Comparison of ENCODE assay signal across 8 mouse cellular contexts in the genomic region with DNA sequence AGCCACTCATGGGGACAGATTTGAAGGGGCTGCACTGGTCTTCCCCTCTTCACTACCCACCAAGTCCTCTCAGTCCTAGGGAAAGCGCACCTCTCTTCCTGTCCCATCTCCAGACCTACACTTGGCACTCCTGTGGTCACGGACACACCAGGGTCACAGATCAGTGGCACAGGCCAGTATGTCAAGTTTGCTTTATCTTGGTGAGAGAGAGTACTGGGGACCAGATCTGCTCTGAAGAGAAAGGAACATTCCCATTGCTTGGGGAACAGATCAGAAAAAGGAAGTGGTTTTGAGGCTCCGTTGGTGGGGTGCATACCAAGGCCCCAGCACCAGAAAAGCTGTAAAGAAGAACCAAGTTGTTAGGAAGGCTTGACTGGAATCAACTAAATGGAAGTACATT. TPM values are rescaled to one million over a fixed set of nuclear protein-coding genes. Genes with fewer than 3 reads are reported as not detected.
DNase-seq lines count a peak whose midpoint lies in the region; ATAC-seq and TF ChIP-seq lines count a peak whose summit lies in the region.

No protein-coding gene starts in this region.

- H3K4me1 ChIP-seq in midbrain, embryonic 10.5 days: peaks cover 30% of the 10 kb centered on the region
- no peaks in the 10 kb centered on the region; the same call in 1 of the 2 replicates for H3K4me1 ChIP-seq in midbrain, postnatal 0 days (ENCODE audit: insufficient read depth, low read length)
- H3K4me1 ChIP-seq in forebrain, embryonic 15.5 days: peaks cover 11% of the 10 kb centered on the region
- peaks cover 36% of the 10 kb centered on the region for H3K4me1 ChIP-seq in liver, embryonic 13.5 days (replicated peaks)

- WGBS in midbrain, embryonic 10.5 days: 76% methylated on average over 3 of the region's 3 CpGs
- 75% methylated on average over 3 of the region's 3 CpGs for WGBS in midbrain, postnatal 0 days
- 91% methylated on average over 3 of the region's 3 CpGs for WGBS in forebrain, embryonic 15.5 days
- 39% methylated on average over 3 of the region's 3 CpGs for WGBS in liver, embryonic 13.5 days (ENCODE audit: insufficient replicate concordance)

- no peak for DNase-seq in midbrain, embryonic 10.5 days (ENCODE audit: low spot score)
- DNase-seq in midbrain, postnatal 0 days (ENCODE audit: low spot score): no peak
- no peak for DNase-seq in liver, embryonic 13.5 days
- DNase-seq in thymus, postnatal 0 days (ENCODE audit: low spot score): peak; percentile 59
- DNase-seq in frontal cortex, adult 2 months (ENCODE audit: extremely low spot score in 1 of 2, low spot score in 1 of 2): no peak
- no peak for DNase-seq in layer of hippocampus, adult 11-12 months (ENCODE audit: low spot score)
- no peak for DNase-seq in layer of hippocampus, adult 8-10 months (ENCODE audit: low spot score in 2 of 2)

- no peaks in the 10 kb centered on the region for H3K9me3 ChIP-seq in midbrain, embryonic 10.5 days (replicated peaks)
- H3K9me3 ChIP-seq in midbrain, postnatal 0 days (ENCODE audit: low read length): no peaks in the 10 kb centered on the region
- H3K9me3 ChIP-seq in forebrain, embryonic 15.5 days: no peaks in the 10 kb centered on the region
- H3K9me3 ChIP-seq in liver, embryonic 13.5 days (replicated peaks): no peaks in the 10 kb centered on the region

- H3K9ac ChIP-seq in midbrain, postnatal 0 days (replicated peaks; ENCODE audit: low read length, poor library complexity, severe bottlenecking): no peak overlapping the region
- H3K9ac ChIP-seq in forebrain, embryonic 15.5 days (replicated peaks): no peak overlapping the region
- H3K9ac ChIP-seq in liver, embryonic 13.5 days: peak overlapping the region; percentile 46; the same call in 1 of the 2 replicates

- peaks cover 16% of the 10 kb centered on the region for H3K27me3 ChIP-seq in midbrain, embryonic 10.5 days (ENCODE audit: low read depth, poor library complexity, severe bottlenecking)
- no peaks in the 10 kb centered on the region for H3K27me3 ChIP-seq in midbrain, postnatal 0 days (ENCODE audit: insufficient read depth, low read length)
- H3K27me3 ChIP-seq in forebrain, embryonic 15.5 days: no peaks in the 10 kb centered on the region
- no peaks in the 10 kb centered on the region for H3K27me3 ChIP-seq in liver, embryonic 13.5 days

- TF ChIP-seq CTCF in midbrain, postnatal 0 days (IDR thresholded peaks at IDR 0.05): no peak

- H3K36me3 ChIP-seq in midbrain, embryonic 10.5 days: no peaks in the 10 kb centered on the region
- no peaks in the 10 kb centered on the region for H3K36me3 ChIP-seq in midbrain, postnatal 0 days (ENCODE audit: insufficient read depth, low read length)
- no peaks in the 10 kb centered on the region for H3K36me3 ChIP-seq in forebrain, embryonic 15.5 days
- H3K36me3 ChIP-seq in liver, embryonic 13.5 days: no peaks in the 10 kb centered on the region

- ATAC-seq in midbrain, postnatal 0 days (ENCODE audit: low FRiP score): no peak
- ATAC-seq in forebrain, embryonic 15.5 days (replicated peaks): peak; percentile 36; the same call in 1 of the 2 replicates
- no peak for ATAC-seq in liver, embryonic 13.5 days (ENCODE audit: low read depth)

- H3K4me3 ChIP-seq in midbrain, embryonic 10.5 days: peak overlapping the region; percentile 66
- no peak overlapping the region for H3K4me3 ChIP-seq in midbrain, postnatal 0 days (ENCODE audit: low read depth, low read length)
- H3K4me3 ChIP-seq in forebrain, embryonic 15.5 days: 0 out of 2 replicates have a peak overlapping the region, but pooled peaks have one; percentile 82
- peak overlapping the region; percentile 70; the same call in 1 of the 2 replicates for H3K4me3 ChIP-seq in liver, embryonic 13.5 days (replicated peaks)

- no peak overlapping the region for H3K4me2 ChIP-seq in midbrain, postnatal 0 days (ENCODE audit: low read depth, low read length, poor library complexity, severe bottlenecking)
- peak overlapping the region; percentile 100; the same call in 1 of the 2 replicates for H3K4me2 ChIP-seq in forebrain, embryonic 15.5 days (replicated peaks)
- H3K4me2 ChIP-seq in liver, embryonic 13.5 days: peak overlapping the region; percentile 97

- H3K27ac ChIP-seq in midbrain, embryonic 10.5 days (replicated peaks): peak overlapping the region; percentile 82
- H3K27ac ChIP-seq in midbrain, postnatal 0 days (ENCODE audit: low read depth, low read length): no peak overlapping the region
- H3K27ac ChIP-seq in forebrain, embryonic 15.5 days (replicated peaks): no peak overlapping the region
- H3K27ac ChIP-seq in liver, embryonic 13.5 days: peak overlapping the region; percentile 62

RNA-seq across cellular contexts. Expression of gene Pdxk, which starts 0.7 kb away (rescaled TPM):
- 10.5 and 11.1 TPM in 2 replicates for polyA plus RNA-seq in midbrain, embryonic 10.5 days (2016; fragmentation: Nextera tagmentation; extraction: Ambion mirVana)
- 73.9 and 74.7 TPM in 2 replicates for total RNA-seq in midbrain, postnatal 0 days (2014; rRNA removed)
- polyA plus RNA-seq in midbrain, postnatal 0 days (2015; fragmentation: Nextera tagmentation; extraction: Ambion mirVana): 52.6 and 59.3 TPM in 2 replicates
- polyA plus RNA-seq in forebrain, embryonic 15.5 days (2015; fragmentation: Nextera tagmentation; extraction: Ambion mirVana): 13.6 and 13.9 TPM in 2 replicates
- polyA plus RNA-seq in liver, embryonic 13.5 days (2015; fragmentation: Nextera tagmentation; extraction: Ambion mirVana): 5.8 and 7.0 TPM in 2 replicates
- 16.4 and 17.9 TPM in 2 replicates for polyA plus RNA-seq in thymus, postnatal 0 days (2015; fragmentation: Nextera tagmentation; extraction: Ambion mirVana)
- polyA plus RNA-seq in frontal cortex, adult 2 months (2012; rRNA removed): 80.2 and 80.9 TPM in 2 replicates
- total RNA-seq in layer of hippocampus, adult 8-10 months (2022): 100 to 1,000 TPM in 2 of 4 experiments, 10 to 100 TPM in 2; 94.9 to 110 (median 101) TPM

RNA-seq across cellular contexts. Expression of gene Cstb, which starts 40.0 kb away (rescaled TPM):
- 112 and 114 TPM in 2 replicates for polyA plus RNA-seq in midbrain, embryonic 10.5 days (2016; fragmentation: Nextera tagmentation; extraction: Ambion mirVana)
- 89.2 and 104 TPM in 2 replicates for total RNA-seq in midbrain, postnatal 0 days (2014; rRNA removed)
- polyA plus RNA-seq in midbrain, postnatal 0 days (2015; fragmentation: Nextera tagmentation; extraction: Ambion mirVana): 126 and 131 TPM in 2 replicates
- polyA plus RNA-seq in forebrain, embryonic 15.5 days (2015; fragmentation: Nextera tagmentation; extraction: Ambion mirVana): 100 and 115 TPM in 2 replicates
- polyA plus RNA-seq in liver, embryonic 13.5 days (2015; fragmentation: Nextera tagmentation; extraction: Ambion mirVana): 97.6 and 107 TPM in 2 replicates
- 1,727 and 1,921 TPM in 2 replicates for polyA plus RNA-seq in thymus, postnatal 0 days (2015; fragmentation: Nextera tagmentation; extraction: Ambion mirVana)
- polyA plus RNA-seq in frontal cortex, adult 2 months (2012; rRNA removed): 69.5 and 75.2 TPM in 2 replicates
- 10 to 100 TPM; 28.4 to 47.8 (median 36.8) TPM for total RNA-seq in layer of hippocampus, adult 8-10 months (2022)

RNA-seq across cellular contexts. Expression of gene Olfr1358, which starts 51.8 kb away (rescaled TPM):
- not detected in 2 replicates for polyA plus RNA-seq in midbrain, embryonic 10.5 days (2016; fragmentation: Nextera tagmentation; extraction: Ambion mirVana)
- not detected in 2 replicates for total RNA-seq in midbrain, postnatal 0 days (2014; rRNA removed)
- polyA plus RNA-seq in midbrain, postnatal 0 days (2015; fragmentation: Nextera tagmentation; extraction: Ambion mirVana): not detected in 2 replicates
- polyA plus RNA-seq in forebrain, embryonic 15.5 days (2015; fragmentation: Nextera tagmentation; extraction: Ambion mirVana): not detected in 2 replicates
- not detected in 2 replicates for polyA plus RNA-seq in liver, embryonic 13.5 days (2015; fragmentation: Nextera tagmentation; extraction: Ambion mirVana)
- polyA plus RNA-seq in thymus, postnatal 0 days (2015; fragmentation: Nextera tagmentation; extraction: Ambion mirVana): not detected in 2 replicates
- not detected in 2 replicates for polyA plus RNA-seq in frontal cortex, adult 2 months (2012; rRNA removed)
- not detected for total RNA-seq in layer of hippocampus, adult 8-10 months (2022)

RNA-seq across cellular contexts. Expression of gene Rrp1, which starts 52.6 kb away (rescaled TPM):
- 319 and 355 TPM in 2 replicates for polyA plus RNA-seq in midbrain, embryonic 10.5 days (2016; fragmentation: Nextera tagmentation; extraction: Ambion mirVana)
- total RNA-seq in midbrain, postnatal 0 days (2014; rRNA removed): 219 and 237 TPM in 2 replicates
- 439 and 462 TPM in 2 replicates for polyA plus RNA-seq in midbrain, postnatal 0 days (2015; fragmentation: Nextera tagmentation; extraction: Ambion mirVana)
- polyA plus RNA-seq in forebrain, embryonic 15.5 days (2015; fragmentation: Nextera tagmentation; extraction: Ambion mirVana): 395 and 412 TPM in 2 replicates
- polyA plus RNA-seq in liver, embryonic 13.5 days (2015; fragmentation: Nextera tagmentation; extraction: Ambion mirVana): 160 and 177 TPM in 2 replicates
- polyA plus RNA-seq in thymus, postnatal 0 days (2015; fragmentation: Nextera tagmentation; extraction: Ambion mirVana): 373 and 391 TPM in 2 replicates
- 699 and 728 TPM in 2 replicates for polyA plus RNA-seq in frontal cortex, adult 2 months (2012; rRNA removed)
- total RNA-seq in layer of hippocampus, adult 8-10 months (2022): 100 to 1,000 TPM; 323 to 359 (median 334) TPM

Comparison
In these comparisons a context has a peak if more than half of its experiments do, and no peak if none do; other contexts are left out.
1. H3K27ac ChIP-seq: peak in midbrain, embryonic 10.5 days (single experiment) and liver, embryonic 13.5 days (single experiment); none in midbrain, postnatal 0 days (single experiment) and forebrain, embryonic 15.5 days (single experiment).
2. RNA of gene Cstb, which starts 40.0 kb away (polyA plus RNA-seq): 1,727 to 1,921 TPM in thymus, postnatal 0 days; 126 to 131 TPM in midbrain, postnatal 0 days, 112 to 114 TPM in midbrain, embryonic 10.5 days, 100 to 115 TPM in forebrain, embryonic 15.5 days, 97.6 to 107 TPM in liver, embryonic 13.5 days and 69.5 to 75.2 TPM in frontal cortex, adult 2 months; every median in the first group is over 10 times any median in the second.